Mouse (Mus musculus) liver, embryonic 14.5 days (tissue): Measurements from ENCODE around the gene Fgfr2. TPM values are rescaled to one million over a fixed set of nuclear protein-coding genes. Genes with fewer than 3 reads are reported as not detected.

Experiments
- ATAC-seq: fragments of 200-750 bp; cut with Nextera tagmentation; 2 replicates; pipeline ENCODE4 v1.8.0; 2017; ENCODE audit warnings: moderate number of reproducible peaks, mild to moderate bottlenecking, moderate library complexity; ENCODE audit not compliant: insufficient read depth
- DNase-seq, 3 experiments: peaks; one replicate each; pipeline ENCODE4 v3.0.0-alpha.2; 2012 to 2013; ENCODE audit warnings: low read depth in 3 of 3, low spot score in 3 of 3
- H3K27ac ChIP-seq: fragments of 300-500 bp; sonication (generic); 2 replicates; pipeline ENCODE4 v1.5.1; 2014; ENCODE audit warnings: moderate library complexity, mild to moderate bottlenecking, control low read depth, inconsistent platforms
- H3K27me3 ChIP-seq: fragments of 300-500 bp; sonication (generic); 2 replicates; pipeline ENCODE4 v1.6.1; 2014; ENCODE audit warnings: mild to moderate bottlenecking, low read length, moderate library complexity; ENCODE audit not compliant: control insufficient read depth, insufficient read depth
- H3K36me3 ChIP-seq: fragments of 300-500 bp; sonication (generic); replicated peaks from 2 replicates; pipeline ENCODE4 v1.6.1; 2014; ENCODE audit warnings: low read depth; ENCODE audit not compliant: control insufficient read depth, insufficient read depth
- H3K4me1 ChIP-seq, 2 experiments: fragments of 200-500 bp in 1 of 2; fragments of 300-500 bp in 1 of 2; sonication (generic) in 1 of 2; replicated peaks; 2 replicates each; pipeline ENCODE4 v1.6.1; 2012 to 2014; ENCODE audit warnings: antibody characterized with exemption in 1 of 2, inconsistent platforms in 1 of 2, low read length in 1 of 2; ENCODE audit not compliant: control insufficient read depth in 2 of 2, insufficient read depth in 2 of 2
- H3K4me2 ChIP-seq: fragments of 300-500 bp; sonication (generic); 2 replicates; pipeline ENCODE4 v1.6.1; 2014; ENCODE audit warnings: low read depth, mild to moderate bottlenecking, control low read depth, moderate library complexity
- H3K4me3 ChIP-seq, 2 experiments: fragments of 200-500 bp in 1 of 2; fragments of 300-500 bp in 1 of 2; sonication (generic) in 1 of 2; 2 replicates each; pipeline ENCODE4 v1.5.1; 2012 to 2014; ENCODE audit warnings: low read depth in 2 of 2, low read length in 2 of 2, mild to moderate bottlenecking in 2 of 2, control low read depth in 1 of 2, inconsistent platforms in 1 of 2, moderate library complexity in 1 of 2; ENCODE audit not compliant: insufficient read depth in 1 of 2
- H3K9ac ChIP-seq: fragments of 300-500 bp; sonication (generic); replicated peaks from 2 replicates; pipeline ENCODE4 v1.6.1; 2014; ENCODE audit warnings: mild to moderate bottlenecking, control low read depth, moderate library complexity
- H3K9me3 ChIP-seq: fragments of 300-500 bp; sonication (generic); 2 replicates; pipeline ENCODE4 v1.6.1; 2016; ENCODE audit warnings: low read length, mixed read lengths; ENCODE audit not compliant: control insufficient read depth
- CTCF ChIP-seq: IDR thresholded peaks from 2 replicates; pipeline ENCODE4 v1.5.1; 2016; ENCODE audit warnings: antibody characterized with exemption, low read depth, control low read depth
- EP300 ChIP-seq: IDR thresholded peaks from 2 replicates; pipeline ENCODE4 v1.6.1; 2016; ENCODE audit warnings: antibody characterized with exemption, low read depth
- WGBS: fragments of 180-500 bp; shearing (Covaris S2); extraction: QIAGEN DNeasy Blood & Tissue Kit; methylation state at CpG from one replicate; pipeline ENCODE4 v1.1.7; 2014; ENCODE audit not compliant: insufficient replicate concordance; 5-methylcytosine and 5-hydroxymethylcytosine counted together
- polyA plus RNA-seq, 2 experiments: library from polyadenylated mRNA; depleted of rRNA in 1 of 2; stranded (reverse) in 1 of 2; unstranded in 1 of 2; fragments of >200 nt; fragmentation: Nextera tagmentation in 1 of 2; extraction: Ambion mirVana in 1 of 2; gene quantifications; 2 replicates each; pipeline versions ENCODE4 v1.2.1 to v1.2.3; 2012 to 2014

The Fgfr2 gene
- polyA plus RNA-seq, 2 experiments: 7.9 to 8.8 TPM

DNA sequence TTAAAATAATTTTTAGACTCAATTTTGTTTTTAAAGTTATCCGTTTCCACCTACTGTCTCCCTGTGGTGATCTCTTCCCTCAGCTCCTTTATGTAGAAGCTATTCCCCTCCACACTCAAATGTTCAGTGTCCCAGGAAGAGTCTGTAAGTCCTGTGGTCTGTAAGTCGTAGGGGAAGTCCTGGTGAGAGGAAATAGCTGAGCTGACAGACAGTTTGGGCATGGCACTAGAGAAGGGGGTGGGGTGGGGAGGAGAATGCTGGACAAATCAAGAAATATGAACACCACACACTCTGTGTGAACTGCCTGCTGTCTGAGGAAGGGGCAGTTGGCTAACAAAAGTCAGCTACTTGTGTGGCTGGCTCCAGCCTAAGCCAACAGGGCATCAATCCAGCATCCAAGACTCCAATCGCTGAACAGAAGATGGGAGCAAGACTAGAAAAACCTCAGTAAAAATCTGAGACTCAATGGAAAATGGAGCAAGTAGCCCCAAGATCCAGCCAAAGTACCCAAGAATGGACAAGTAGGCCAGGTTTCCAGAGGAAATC, 75.0 kb downstream of the Fgfr2 start:
- TF ChIP-seq EP300: no peak
- TF ChIP-seq CTCF: no peak
- no peak for DNase-seq
- no peak overlapping the region for H3K27ac ChIP-seq
- ATAC-seq: no peak
- no peaks in the 10 kb centered on the region for H3K27me3 ChIP-seq
- no peak overlapping the region for H3K4me3 ChIP-seq
- 34% methylated on average over 3 of the region's 3 CpGs for WGBS
- no peak overlapping the region for H3K9ac ChIP-seq
- no peak overlapping the region for H3K4me2 ChIP-seq
- no peaks in the 10 kb centered on the region for H3K9me3 ChIP-seq
- no peaks in the 10 kb centered on the region for H3K36me3 ChIP-seq
- H3K4me1 ChIP-seq: peaks cover 0 to 11% of the 10 kb centered on the region in 2 experiments; a peak in 1 of 4 replicates

DNA sequence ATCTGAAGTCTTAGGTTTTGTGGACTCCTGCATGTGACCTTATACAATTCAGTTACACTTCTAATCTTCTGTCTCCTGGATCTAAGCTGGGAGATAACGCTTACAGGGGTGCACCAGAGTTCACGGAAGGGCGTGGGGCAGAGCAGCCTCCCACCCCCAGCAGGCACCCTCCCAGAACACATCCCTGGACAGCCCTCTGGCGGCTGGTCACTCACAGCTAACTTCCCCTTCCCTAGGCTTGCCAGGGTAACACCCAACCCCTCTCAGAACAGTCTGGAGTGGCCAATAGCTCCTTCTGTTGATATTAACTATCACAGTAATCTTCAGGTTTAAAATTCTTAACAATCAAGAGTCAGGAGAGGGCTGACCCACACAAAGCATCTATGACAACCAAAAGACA, 75.9 kb downstream of the Fgfr2 start:
- H3K27me3 ChIP-seq: no peaks in the 10 kb centered on the region
- no peaks in the 10 kb centered on the region for H3K36me3 ChIP-seq
- DNase-seq (no peak), ATAC-seq (no peak)
- TF ChIP-seq EP300 (no peak), CTCF (peak; percentile 16; the same call in 1 of the 2 replicates)
- 16% methylated on average over 4 of the region's 4 CpGs for WGBS
- no peak overlapping the region for H3K4me2 ChIP-seq
- no peak overlapping the region for H3K27ac ChIP-seq
- H3K4me1 ChIP-seq: peaks cover 0 to 9% of the 10 kb centered on the region in 2 experiments; a peak in 1 of 4 replicates
- H3K4me3 ChIP-seq: no peak overlapping the region
- no peaks in the 10 kb centered on the region for H3K9me3 ChIP-seq
- H3K9ac ChIP-seq: no peak overlapping the region

DNA sequence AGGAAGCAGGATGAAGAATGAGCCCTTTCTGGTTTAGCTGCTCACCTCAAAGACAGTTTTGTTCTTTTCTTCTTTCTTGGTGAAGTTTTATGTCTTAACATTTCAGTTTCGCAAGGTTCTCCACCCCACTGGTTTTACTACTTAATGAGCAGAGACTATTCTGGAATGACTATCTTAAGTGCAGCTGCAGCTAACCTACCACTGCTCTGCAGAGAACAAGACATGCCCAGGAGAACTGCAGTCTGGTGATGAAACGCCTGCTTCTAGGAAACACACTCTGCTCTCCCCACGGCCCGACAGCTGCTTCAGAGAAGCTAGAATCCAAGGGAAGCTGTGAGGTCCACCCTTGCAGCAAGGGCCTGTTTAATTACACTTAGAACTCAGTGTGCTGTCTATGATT, 78.4 kb downstream of the Fgfr2 start:
- 75% methylated on average over 4 of the region's 4 CpGs for WGBS
- no peak for ATAC-seq
- Histone ChIP-seq H3K4me2 (no peak overlapping the region), H3K9me3 (no peaks in the 10 kb centered on the region), H3K9ac (no peak overlapping the region), H3K4me3 (no peak overlapping the region), H3K4me1 (peaks cover 0 to 9% of the 10 kb centered on the region in 2 experiments; a peak in 1 of 4 replicates), H3K27ac (no peak overlapping the region), H3K36me3 (no peaks in the 10 kb centered on the region), H3K27me3 (no peaks in the 10 kb centered on the region)
- TF ChIP-seq EP300 (no peak), CTCF (no peak)
- DNase-seq: no peak

DNA sequence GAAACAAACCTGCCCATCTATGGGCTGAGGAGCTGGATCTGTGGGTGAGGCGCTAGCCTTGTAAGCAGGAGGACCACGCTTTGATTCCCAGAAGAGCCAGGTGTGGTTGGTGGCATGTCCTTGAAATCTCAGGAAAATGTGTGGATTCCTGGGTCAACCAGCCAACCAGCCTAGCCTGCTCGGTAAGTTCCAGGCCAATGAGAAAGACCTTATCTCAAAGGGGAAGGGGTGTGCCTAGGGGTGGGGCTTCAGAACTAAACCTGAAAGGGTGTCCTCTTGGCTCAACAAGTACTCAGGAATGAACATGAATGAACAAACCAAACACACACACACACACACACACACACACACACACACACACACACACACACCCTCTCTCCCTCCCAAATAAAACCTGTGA, 81.4 kb downstream of the Fgfr2 start:
- Histone ChIP-seq H3K9ac (no peak overlapping the region), H3K4me2 (no peak overlapping the region), H3K4me3 (no peak overlapping the region), H3K9me3 (no peaks in the 10 kb centered on the region), H3K27me3 (no peaks in the 10 kb centered on the region), H3K27ac (no peak overlapping the region), H3K36me3 (no peaks in the 10 kb centered on the region), H3K4me1 (peaks cover 0 to 3% of the 10 kb centered on the region in 2 experiments; a peak in 1 of 4 replicates)
- WGBS: 45% methylated on average over 3 of the region's 3 CpGs
- ATAC-seq (no peak), DNase-seq (no peak)
- TF ChIP-seq CTCF: no peak
- no peak for TF ChIP-seq EP300

DNA sequence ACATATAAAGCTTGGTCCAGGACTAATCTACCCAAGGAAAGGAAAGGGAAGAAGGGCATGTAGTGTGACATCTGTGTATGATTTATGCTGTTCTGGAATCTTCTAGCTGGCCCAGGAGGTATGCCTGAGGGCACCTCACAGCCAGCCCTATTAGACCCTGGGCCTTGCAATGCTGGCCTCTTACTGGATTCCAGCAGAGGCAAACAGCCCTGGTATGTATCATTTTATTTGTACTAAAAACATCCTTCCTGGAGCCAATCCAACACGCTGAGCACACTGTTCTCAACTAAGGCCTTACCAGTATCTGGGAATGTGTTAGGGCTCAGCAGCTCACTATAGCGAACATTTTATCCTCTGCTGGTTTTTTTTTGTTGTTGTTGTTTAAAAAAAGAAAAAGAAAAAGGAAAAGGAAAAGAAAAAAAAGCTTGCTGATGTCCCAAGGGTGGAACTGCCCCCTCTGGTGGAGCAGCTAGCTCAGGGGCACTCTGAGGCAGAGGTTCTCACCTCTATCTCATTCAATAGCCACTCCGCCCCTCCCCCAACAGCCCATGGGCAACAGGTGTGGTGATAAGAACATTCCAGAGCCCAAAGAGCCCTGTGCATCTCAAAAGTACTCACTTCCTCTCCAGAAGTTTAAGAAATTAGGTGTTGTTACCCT, 82.3 kb downstream of the Fgfr2 start:
- 73% methylated on average over 3 of the region's 3 CpGs for WGBS
- Histone ChIP-seq H3K4me2 (no peak overlapping the region), H3K9me3 (no peaks in the 10 kb centered on the region), H3K27me3 (no peaks in the 10 kb centered on the region), H3K9ac (no peak overlapping the region), H3K27ac (no peak overlapping the region), H3K4me3 (no peak overlapping the region), H3K36me3 (no peaks in the 10 kb centered on the region), H3K4me1 (peaks cover 0 to 3% of the 10 kb centered on the region in 2 experiments; a peak in 1 of 4 replicates)
- ATAC-seq: no peak
- TF ChIP-seq CTCF: no peak
- TF ChIP-seq EP300: no peak
- no peak for DNase-seq
